Mouse (Mus musculus) intestine, postnatal 0 days (tissue): ENCODE results near the gene Rps21. TPM values are rescaled to one million over a fixed set of nuclear protein-coding genes. Genes with fewer than 3 reads are reported as not detected.

Experiments
- ATAC-seq: fragments of 200-750 bp; cut with Nextera tagmentation; 2 replicates; pipeline ENCODE4 v1.8.0; 2017; ENCODE audit warnings: mild to moderate bottlenecking, moderate TSS enrichment, moderate library complexity
- H3K27ac ChIP-seq: fragments of 300-500 bp; sonication (generic); 2 replicates; pipeline ENCODE4 v1.5.1; 2014; ENCODE audit warnings: mild to moderate bottlenecking, low read depth, low read length, moderate library complexity
- H3K27me3 ChIP-seq: fragments of 300-500 bp; sonication (generic); replicated peaks from 2 replicates; pipeline ENCODE4 v1.6.1; 2014; ENCODE audit warnings: low read length, mixed read lengths; ENCODE audit not compliant: control insufficient read depth, insufficient read depth
- H3K36me3 ChIP-seq: fragments of 300-500 bp; sonication (generic); 2 replicates; pipeline ENCODE4 v1.6.1; 2014; ENCODE audit warnings: mild to moderate bottlenecking, moderate library complexity; ENCODE audit not compliant: control insufficient read depth, insufficient read depth
- H3K4me1 ChIP-seq: fragments of 300-500 bp; sonication (generic); replicated peaks from 2 replicates; pipeline ENCODE4 v1.6.1; 2014; ENCODE audit warnings: antibody characterized with exemption, low read length, mixed read lengths; ENCODE audit not compliant: control insufficient read depth, insufficient read depth
- H3K4me2 ChIP-seq: fragments of 300-500 bp; sonication (generic); replicated peaks from 2 replicates; pipeline ENCODE4 v1.6.1; 2014; ENCODE audit warnings: low read depth, mild to moderate bottlenecking, moderate library complexity
- H3K4me3 ChIP-seq: fragments of 300-500 bp; sonication (generic); 2 replicates; pipeline ENCODE4 v1.5.1; 2014; ENCODE audit warnings: low read depth, low read length
- H3K9ac ChIP-seq: fragments of 300-500 bp; sonication (generic); 2 replicates; pipeline ENCODE4 v1.6.1; 2014; ENCODE audit warnings: mild to moderate bottlenecking, low read depth, low read length
- H3K9me3 ChIP-seq: fragments of 300-500 bp; sonication (generic); 2 replicates; pipeline ENCODE4 v1.6.1; 2016; ENCODE audit warnings: mixed run types; ENCODE audit not compliant: control insufficient read depth
- CTCF ChIP-seq: sonication (generic); IDR thresholded peaks from 2 replicates; pipeline ENCODE4 v1.5.1; 2016; ENCODE audit warnings: low read depth, mild to moderate bottlenecking, control low read depth, antibody characterized with exemption, moderate library complexity
- WGBS: fragments of 180-500 bp; shearing (Covaris S2); extraction: QIAGEN DNeasy Blood & Tissue Kit; methylation state at CpG from one replicate; pipeline ENCODE4 v1.1.7; 2014; 5-methylcytosine and 5-hydroxymethylcytosine counted together
- polyA plus RNA-seq: library from polyadenylated mRNA; unstranded; fragments of >200 nt; fragmentation: Nextera tagmentation; extraction: Ambion mirVana; gene quantifications from 2 replicates; pipeline ENCODE4 v1.2.1, GENCODE M21; 2015

Gene Rps21
- polyA plus RNA-seq, 1 experiment from 2014 or later = 454 TPM

DNA sequence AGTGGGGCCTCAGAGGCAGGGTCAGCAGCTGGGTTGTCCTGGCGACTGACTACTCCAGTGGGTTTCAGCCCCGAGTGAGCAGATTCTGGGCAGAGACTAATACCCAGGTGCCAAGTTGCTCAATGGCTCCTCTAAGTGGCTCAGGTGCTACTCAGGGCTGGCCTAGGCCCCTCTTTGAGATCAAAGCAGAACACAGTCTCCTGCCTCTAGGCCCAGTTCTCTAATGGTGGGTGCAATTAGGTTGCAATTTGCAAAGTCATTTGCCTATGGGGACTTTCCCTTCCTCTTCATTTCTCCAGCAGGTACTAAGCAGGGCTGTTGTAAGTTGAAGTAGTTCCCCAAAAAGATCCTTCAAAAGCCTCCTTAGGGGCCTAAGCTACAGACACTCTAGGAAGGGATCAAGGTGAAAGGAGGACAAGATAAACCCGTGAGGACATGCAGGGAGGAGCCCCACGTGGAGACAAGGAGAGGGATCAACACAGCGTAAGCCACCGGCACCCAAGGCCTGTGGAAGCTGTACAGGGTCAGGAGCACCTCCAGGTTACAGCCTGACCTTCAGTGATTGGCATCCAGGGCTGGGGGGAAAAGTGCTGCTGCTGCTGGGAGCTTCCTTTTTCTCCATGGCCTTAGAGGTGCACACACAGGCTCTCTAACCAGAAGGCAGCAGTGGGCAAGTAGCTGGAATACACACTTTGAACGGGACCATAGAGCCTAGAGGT lies 13.5 kb downstream of the Rps21 start:
- H3K27me3 ChIP-seq = no peaks in the 10 kb centered on the region
- no peak for TF ChIP-seq CTCF
- H3K9ac ChIP-seq = no peak overlapping the region
- H3K36me3 ChIP-seq = peaks cover 33% of the 10 kb centered on the region
- no peak for ATAC-seq
- 64% methylated on average over 7 of the region's 7 CpGs for WGBS
- no peaks in the 10 kb centered on the region for H3K9me3 ChIP-seq
- no peak overlapping the region for H3K4me3 ChIP-seq
- no peak overlapping the region for H3K4me2 ChIP-seq
- 0 out of 2 replicates have a peak, but pooled peaks cover 6% of the 10 kb centered on the region for H3K4me1 ChIP-seq
- H3K27ac ChIP-seq = no peak overlapping the region

DNA sequence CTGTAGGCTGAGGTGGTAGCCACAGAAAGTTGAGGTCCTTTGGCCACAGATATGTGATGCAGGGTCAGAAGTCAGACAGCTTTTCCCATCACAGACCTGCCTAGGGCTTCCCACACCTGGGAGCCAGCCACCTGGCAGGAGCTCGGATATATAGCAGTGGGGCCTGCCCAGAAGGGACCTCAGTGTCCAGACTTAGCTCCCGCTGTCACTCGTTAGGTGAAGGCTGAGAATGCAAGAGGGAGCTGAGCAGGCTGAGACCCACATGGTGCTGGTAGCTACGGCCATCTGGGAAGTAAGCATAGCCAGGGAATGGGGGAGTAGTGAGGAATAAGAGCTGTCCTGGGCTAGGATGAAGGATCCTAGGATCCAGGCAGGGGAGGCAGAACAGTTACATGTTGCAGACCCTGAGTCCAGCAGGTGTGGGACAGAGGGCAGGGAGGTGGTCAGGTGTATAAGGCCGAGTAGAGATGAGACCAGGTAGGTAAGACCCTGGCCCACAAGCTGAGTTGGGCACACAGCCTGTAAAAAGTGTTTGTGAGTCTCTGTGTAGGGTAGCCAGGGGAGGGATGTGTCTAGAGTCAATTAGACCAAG lies 14.7 kb downstream of the Rps21 start:
- H3K27ac ChIP-seq = no peak overlapping the region
- 59% methylated on average over 5 of the region's 5 CpGs for WGBS
- H3K36me3 ChIP-seq = peaks cover 24% of the 10 kb centered on the region
- H3K9ac ChIP-seq = 0 out of 2 replicates have a peak overlapping the region, but pooled peaks have one; percentile 83
- H3K4me1 ChIP-seq = 0 out of 2 replicates have a peak, but pooled peaks cover 6% of the 10 kb centered on the region
- no peaks in the 10 kb centered on the region for H3K9me3 ChIP-seq
- ATAC-seq = no peak
- TF ChIP-seq CTCF = no peak
- H3K27me3 ChIP-seq = no peaks in the 10 kb centered on the region
- H3K4me3 ChIP-seq = peak overlapping the region; percentile 77; the same call in 1 of the 2 replicates
- H3K4me2 ChIP-seq = peak overlapping the region; percentile 97

DNA sequence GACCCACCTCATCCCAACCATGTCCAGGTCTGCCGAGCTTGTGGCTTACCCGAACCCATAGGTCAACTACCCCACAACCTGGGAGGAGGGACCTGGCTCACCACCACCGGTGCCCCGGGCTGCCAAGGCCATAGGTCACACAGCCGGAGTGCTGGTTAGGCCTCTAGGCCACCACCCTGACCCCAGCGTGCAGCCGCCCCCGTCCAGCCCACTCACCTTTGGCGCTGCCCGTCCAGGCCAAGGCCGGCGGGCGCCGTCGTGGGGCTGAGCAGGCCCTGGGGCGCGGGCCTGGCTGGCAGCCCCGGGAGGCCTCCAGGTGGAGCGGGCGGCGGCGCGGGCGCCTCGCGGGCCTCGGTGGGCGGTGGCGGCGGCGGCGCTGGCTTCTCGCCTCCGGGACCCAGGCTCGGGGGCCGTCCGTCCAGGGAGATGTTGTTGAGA lies 15.7 kb downstream of the Rps21 start:
- peak; percentile 14; the same call in 1 of the 2 replicates for ATAC-seq
- TF ChIP-seq CTCF = no peak
- H3K4me1 ChIP-seq = 0 out of 2 replicates have a peak, but pooled peaks cover 6% of the 10 kb centered on the region
- peak overlapping the region; percentile 83 for H3K9ac ChIP-seq
- H3K27me3 ChIP-seq = no peaks in the 10 kb centered on the region
- no peaks in the 10 kb centered on the region for H3K9me3 ChIP-seq
- under 1% methylated on average over 37 of the region's 37 CpGs for WGBS
- H3K4me3 ChIP-seq = peak overlapping the region; percentile 77
- peaks cover 19% of the 10 kb centered on the region for H3K36me3 ChIP-seq
- H3K27ac ChIP-seq = peak overlapping the region; percentile 46; the same call in 1 of the 2 replicates
- peak overlapping the region; percentile 97 for H3K4me2 ChIP-seq

DNA sequence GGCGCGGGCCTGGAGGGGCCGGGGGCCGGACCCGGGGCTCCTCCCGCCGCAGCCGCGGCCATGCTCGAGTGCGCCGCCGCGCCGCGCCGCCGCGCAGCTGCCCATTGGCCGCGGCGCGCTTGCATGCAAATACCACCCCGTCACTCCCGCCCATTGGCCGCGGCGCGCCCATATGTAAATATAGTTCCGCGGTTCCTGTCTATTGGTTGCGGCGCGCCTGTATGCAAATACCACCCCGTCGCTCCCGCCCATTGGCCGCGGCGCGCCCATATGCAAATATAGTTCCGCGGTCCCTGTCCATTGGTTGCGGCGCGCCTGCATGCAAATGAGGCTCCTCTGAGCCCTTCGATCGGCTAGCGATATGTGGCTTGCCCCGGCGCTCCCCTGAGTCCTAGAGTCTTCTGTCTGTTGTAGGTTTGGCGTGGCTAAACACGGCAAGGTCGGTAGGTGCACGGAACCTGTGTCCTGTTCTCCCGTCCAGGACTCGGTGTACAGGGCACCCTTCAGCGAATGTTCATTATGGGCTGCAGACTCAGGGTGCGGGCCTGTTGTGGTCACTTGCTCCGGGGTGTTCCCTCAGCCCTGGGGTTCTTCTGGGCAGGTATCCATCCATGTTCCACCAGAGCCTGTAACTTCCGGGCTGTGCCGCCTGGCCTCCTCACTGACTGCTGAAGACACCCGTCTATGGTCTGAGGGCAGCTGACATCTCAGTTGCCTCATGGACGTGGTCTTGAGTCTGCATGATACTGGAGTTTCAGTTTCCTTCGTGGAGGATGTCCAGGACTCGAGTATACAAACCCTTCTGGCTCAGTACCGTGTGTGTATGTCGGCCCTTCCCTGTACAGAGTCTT lies 16.4 kb downstream of the Rps21 start, which contains the start of gene Cables2:
Cables2 (minus strand) TSS at position 103 of the 851 bp plus-strand sequence.
- Histone ChIP-seq H3K27ac (peak within 1 kb of the TSS; percentile 76), H3K4me3 (peak within 1 kb of the TSS; percentile 77), H3K27me3 (no peaks in the 10 kb centered on the region), H3K9ac (peak within 1 kb of the TSS; percentile 83), H3K4me2 (peak within 1 kb of the TSS; percentile 97), H3K4me1 (0 out of 2 replicates have a peak, but pooled peaks cover 6% of the 10 kb centered on the region), H3K36me3 (peaks cover 12% of the 10 kb centered on the region), H3K9me3 (no peaks in the 10 kb centered on the region)
- no peak for TF ChIP-seq CTCF
- peak; percentile 83 for ATAC-seq
- WGBS = 3% methylated on average over 66 of the region's 68 CpGs

DNA sequence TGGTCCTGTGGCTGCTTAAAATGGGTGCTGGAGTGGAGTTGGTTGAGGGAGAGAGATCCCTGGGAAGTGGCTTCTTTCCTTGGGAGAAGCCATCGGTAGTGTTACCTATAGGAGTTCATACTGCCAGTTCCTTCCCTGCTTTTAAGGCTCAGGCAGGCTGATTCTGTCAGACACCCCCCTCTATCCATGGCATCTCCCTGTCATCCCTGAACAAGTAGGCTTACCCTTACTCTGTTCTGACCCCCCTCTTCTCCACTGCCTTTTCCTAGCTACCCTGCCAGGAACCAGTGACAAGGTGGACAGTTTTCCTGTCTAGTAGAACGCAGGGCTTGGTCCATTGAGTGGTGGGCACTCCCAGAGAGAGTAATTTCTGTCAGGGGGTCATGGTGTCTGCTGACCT lies 17.3 kb downstream of the Rps21 start:
- peaks cover 4% of the 10 kb centered on the region; the same call in 1 of the 2 replicates for H3K36me3 ChIP-seq
- no peak overlapping the region for H3K27ac ChIP-seq
- no peak overlapping the region for H3K4me3 ChIP-seq
- no peaks in the 10 kb centered on the region for H3K9me3 ChIP-seq
- H3K4me2 ChIP-seq = 0 out of 2 replicates have a peak overlapping the region, but pooled peaks have one; percentile 97
- H3K9ac ChIP-seq = no peak overlapping the region
- WGBS = 92% methylated on average over 2 of the region's 2 CpGs
- no peaks in the 10 kb centered on the region for H3K27me3 ChIP-seq
- ATAC-seq = no peak
- TF ChIP-seq CTCF = no peak
- H3K4me1 ChIP-seq = 0 out of 2 replicates have a peak, but pooled peaks cover 6% of the 10 kb centered on the region

DNA sequence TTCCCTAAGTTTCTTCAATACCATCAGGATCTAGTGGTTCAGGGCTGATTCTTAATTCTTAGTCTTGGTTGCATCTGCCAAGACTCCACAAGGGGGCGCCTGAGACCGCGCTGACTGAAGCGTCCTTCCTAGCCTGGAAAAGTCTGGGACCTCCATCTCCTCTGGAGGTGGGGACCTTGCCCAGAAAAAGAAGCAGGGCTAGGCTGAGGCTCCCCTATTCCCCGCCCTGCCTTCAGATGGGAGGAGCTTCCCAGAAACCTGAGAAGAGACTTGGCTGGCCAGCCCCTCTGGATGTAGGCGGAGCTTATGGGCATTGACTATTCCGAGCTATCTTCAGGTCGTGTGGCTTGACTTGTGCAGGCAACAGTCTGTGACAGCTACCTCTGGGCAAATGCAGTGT lies 18.7 kb downstream of the Rps21 start:
- no peaks in the 10 kb centered on the region for H3K27me3 ChIP-seq
- no peaks in the 10 kb centered on the region for H3K9me3 ChIP-seq
- peak overlapping the region; percentile 45 for H3K4me2 ChIP-seq
- 0 out of 2 replicates have a peak, but pooled peaks cover 6% of the 10 kb centered on the region for H3K4me1 ChIP-seq
- H3K36me3 ChIP-seq = no peaks in the 10 kb centered on the region; the same call in 1 of the 2 replicates
- TF ChIP-seq CTCF = peak; percentile 99
- H3K27ac ChIP-seq = peak overlapping the region; percentile 94
- H3K9ac ChIP-seq = no peak overlapping the region
- under 1% methylated on average over 8 of the region's 8 CpGs for WGBS
- H3K4me3 ChIP-seq = no peak overlapping the region
- ATAC-seq = peak; percentile 62
